Mouse (Mus musculus) left cerebral cortex, postnatal 4 days (tissue): Measurements from ENCODE around the gene Stk16. TPM values are rescaled to one million over a fixed set of nuclear protein-coding genes. Genes with fewer than 3 reads are reported as not detected.
A peak's percentile ranks its signal among the peaks of the same experiment; 100 is the strongest.
"Not testable (repeated sequence)": the region's sequence is repeated elsewhere in the genome, so short reads cannot be mapped to it uniquely, and the experiment has no call there.

ENCODE experiments used
- DNase-seq: peaks from one replicate; pipeline ENCODE4 v3.0.0-alpha.2; 2022
- intact Hi-C: fragments of 180-260 bp; cut with DNase I; formaldehyde crosslinking; loops from one replicate; pipeline ENCODE4 v1.15.1; 2025
- total RNA-seq, 2 experiments: library from RNA; stranded (reverse); gene quantifications; 2 replicates each; pipeline ENCODE4 v1.2.3; 2021

Gene Stk16
- total RNA-seq, 2 experiments from 2014 or later = 101 to 119 TPM

DNA sequence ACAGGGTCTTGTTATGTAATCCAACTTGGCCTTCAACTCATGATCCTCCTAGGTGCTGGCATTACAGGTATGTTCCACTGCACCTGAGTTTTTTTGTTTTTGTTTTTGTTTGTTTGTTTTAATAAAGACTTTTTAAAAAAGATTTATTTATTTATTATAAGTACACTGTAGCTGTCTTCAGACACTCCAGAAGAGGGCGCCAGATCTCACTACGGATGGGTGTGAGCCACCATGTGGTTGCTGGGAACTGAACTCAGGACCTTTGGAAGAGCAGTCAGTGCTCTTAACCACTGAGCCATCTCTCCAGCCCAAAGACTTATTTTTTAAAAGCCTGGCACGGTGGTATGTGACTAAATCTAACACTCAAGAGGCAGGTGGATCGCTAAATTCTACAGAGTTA, 21.9 kb downstream of the Stk16 start:
- DNase-seq, intact Hi-C loops: not testable (repeated sequence)

GRCm38 (mm10) chr1:75234606-75235005, 24.0 kb downstream of the Stk16 start:
- intact Hi-C loops = no loop called here
- peak; percentile 85 for DNase-seq

GRCm38 (mm10) chr1:75236117-75237050, 25.7 kb downstream of the Stk16 start, which contains the start of gene Dnajb2:
Gene Dnajb2 (plus strand): TSS chr1:75236406.
- DNase-seq = peak; percentile 77
- intact Hi-C loops = no loop called here

- intact Hi-C loops = no loop called here
Measured at GRCm38 (mm10) chr1:75239591-75239990, 29.0 kb downstream of the Stk16 start.

DNA sequence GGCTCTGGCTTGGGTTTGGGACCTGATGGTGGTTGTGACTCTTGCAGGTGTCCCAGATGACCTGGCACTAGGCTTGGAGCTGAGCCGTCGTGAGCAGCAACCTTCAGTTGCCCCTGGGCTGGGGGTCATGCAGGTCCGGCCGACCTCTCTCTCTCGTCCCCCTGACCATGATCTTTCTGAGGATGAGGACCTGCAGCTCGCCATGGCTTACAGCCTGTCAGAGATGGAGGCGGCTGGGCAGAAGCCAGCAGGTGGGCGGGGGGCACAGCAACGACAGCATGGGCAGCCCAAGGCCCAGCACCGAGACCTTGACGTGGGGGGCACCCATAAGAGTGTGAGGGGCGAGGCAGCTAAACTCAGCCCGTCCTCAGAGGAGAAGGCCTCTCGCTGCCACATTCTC, 32.8 kb downstream of the Stk16 start:
- intact Hi-C loops = no loop called here
- DNase-seq = no peak

More at GRCm38 (mm10) chr1:75239591-75239990, 29.0 kb downstream of the Stk16 start:
- no peak for DNase-seq

DNA sequence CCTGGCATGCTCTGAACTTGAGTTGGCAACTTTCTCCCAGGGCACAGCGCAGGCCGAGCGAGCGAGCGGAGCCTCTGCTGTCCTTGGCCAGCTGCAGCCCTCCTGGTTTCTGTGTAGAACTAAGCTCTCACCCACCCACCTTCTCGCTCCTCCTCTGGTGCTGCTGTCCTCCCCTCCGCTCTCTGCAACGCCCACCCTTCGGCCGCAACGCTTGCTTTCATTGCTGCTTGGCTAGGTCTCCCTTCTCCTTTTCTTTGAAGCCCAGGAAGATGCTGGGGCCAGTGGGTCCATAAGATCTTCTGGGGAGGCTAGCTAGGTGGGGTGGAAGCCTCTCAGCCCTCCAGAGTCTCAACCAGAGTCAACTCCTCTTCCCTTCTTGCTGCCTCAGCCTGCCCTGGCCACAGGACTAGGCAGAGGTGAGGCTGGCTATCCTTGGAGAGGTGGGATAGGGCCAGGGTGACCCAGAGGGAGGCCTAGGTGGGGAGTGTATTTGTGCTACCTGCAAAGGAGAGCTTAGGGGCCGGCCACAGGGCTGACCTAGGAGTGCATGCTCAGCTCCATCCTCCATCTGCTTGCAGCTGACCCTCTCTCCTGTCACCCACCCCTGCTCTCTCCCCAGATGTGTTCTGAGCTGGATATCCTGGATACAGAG, 33.7 kb downstream of the Stk16 start:
- no peak for DNase-seq

DNA sequence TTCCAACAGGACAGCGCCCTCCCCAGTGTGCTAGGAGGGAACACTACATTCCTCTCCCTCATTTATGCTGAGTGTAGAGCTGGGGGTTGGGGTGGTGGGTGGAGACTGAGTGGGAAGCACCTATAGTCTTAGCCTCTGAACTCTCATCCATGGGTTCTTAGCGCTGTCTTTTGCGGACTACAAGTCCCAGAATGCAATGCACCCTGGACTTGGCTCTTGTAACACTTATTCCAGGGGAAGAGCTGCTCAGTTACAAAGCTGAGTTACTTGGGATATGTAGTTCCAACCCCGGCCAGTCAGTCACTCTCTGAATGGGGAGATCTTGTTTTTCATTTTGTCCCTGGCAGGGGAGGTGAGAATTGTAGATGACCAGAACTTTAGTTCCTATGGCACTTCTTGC, 34.2 kb downstream of the Stk16 start:
- peak; percentile 46 for DNase-seq
- intact Hi-C loops = no loop called here

More for the DNA sequence above, 33.7 kb downstream of the Stk16 start:
- intact Hi-C loops = no loop called here

DNA sequence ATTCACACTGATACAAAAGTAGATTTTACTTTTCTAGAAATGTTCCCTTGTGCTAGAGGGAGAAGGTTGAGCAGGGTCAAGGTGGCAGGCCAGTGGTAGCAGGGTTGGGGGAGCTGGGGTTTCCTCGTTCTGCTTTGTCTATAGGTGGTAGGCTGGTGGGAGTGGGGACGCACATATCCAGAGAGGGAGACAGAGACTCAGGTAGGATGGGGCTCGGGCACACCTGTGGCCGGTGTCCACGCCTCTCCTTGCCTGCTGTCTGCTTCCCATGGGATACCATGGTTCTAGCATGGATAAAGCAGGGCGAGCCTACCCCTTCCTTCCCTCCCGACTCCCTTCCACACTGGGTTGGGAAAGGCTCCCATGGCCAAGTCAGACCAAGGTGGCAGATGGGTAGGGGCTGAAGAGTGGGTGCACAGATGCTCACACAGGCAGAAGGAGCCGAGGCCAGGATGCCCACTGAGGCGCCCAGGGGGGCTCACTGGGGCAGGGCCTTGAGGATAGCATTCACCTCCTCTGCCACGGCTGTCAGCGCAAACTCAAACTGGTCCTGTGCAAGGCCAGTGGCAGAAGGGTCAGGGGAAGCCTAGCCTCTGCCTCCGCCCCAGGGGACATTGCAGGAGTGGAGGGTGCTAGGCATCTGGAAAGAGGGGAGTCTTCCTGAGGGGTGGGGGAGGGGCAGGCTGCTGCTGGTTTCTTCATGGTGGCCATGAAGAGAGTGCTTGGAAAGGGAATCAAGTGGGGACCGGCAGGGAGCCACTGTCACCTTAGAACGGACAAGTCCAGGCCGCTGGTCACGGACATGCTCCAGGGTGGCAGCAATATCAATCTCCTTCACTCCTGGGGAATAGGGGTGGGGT, 36.7 kb downstream of the Stk16 start:
- intact Hi-C loops = no loop called here
- no peak for DNase-seq

- intact Hi-C loops = no loop called here
Measured at GRCm38 (mm10) chr1:75248041-75248772, 37.6 kb downstream of the Stk16 start.

GRCm38 (mm10) chr1:75250498-75250897, 39.9 kb downstream of the Stk16 start:
- DNase-seq = peak; percentile 72
- intact Hi-C loops = no loop called here

More at GRCm38 (mm10) chr1:75248041-75248772, 37.6 kb downstream of the Stk16 start:
- no peak for DNase-seq

DNA sequence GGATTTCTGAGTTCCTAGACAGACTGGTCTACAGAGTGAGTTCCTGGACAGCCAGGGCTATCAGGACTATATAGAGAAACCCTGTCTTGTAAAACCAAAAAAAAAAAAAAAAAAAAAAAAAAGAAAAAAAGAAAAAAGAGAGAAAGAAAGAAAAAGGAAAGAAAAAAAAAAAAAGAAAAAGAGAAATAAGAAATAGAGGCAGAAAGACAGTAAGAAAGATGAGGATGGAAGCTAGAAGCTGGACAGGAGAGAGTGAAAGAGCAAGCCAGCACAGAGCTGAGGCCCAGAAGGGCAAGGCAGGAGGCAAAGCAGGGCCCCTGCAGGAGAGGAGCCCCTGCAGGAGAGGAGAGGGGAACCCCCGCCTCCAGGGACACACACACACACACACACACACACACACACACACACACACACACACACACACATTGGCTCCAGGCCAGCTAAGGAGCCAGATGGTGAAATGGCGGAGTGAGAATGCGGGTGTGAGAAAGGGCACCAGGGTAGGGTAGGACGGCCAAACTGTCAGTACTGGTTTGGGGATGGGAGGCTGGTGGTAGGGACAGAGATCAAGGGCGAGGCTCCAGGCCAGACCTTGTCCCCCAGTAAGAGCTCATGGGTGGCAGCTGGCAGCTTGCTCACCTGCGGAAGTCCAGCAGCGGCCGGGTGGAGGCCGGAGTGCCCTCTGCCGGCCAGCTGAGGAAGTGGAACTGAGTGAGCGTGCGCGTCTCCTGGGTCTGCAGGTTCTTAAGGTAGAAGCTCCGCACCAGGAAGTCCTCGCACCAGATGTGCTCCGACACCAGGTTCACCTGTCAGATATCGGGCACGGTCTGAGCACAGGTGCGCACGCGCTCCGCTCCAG, 40.7 kb downstream of the Stk16 start:
- intact Hi-C loops = no loop called here
- peak; percentile 58 for DNase-seq

GRCm38 (mm10) chr1:75252308-75252707, 41.7 kb downstream of the Stk16 start:
- intact Hi-C loops = no loop called here
- DNase-seq = no peak

DNA sequence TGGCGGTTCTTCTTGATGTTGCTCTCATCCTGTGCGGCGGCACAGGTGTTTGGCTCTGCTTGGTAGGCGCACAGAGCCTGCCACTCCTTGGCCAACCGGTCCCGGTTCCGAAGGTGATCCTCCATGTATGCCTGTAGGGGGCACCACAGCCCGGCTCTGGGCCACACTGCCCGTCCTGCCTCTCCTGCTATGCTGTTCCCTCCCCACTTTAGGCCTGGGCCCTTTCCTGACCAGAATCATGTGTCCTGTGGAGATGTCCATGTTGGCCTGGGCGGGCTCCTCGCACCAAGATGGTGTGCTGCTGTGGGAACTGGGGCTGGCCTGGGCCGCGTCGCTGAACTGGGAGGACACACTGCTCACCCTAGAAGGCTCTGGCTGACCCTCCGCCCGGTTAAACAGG, 42.4 kb downstream of the Stk16 start:
- intact Hi-C loops = no loop called here

GRCm38 (mm10) chr1:75253849-75254624, 43.4 kb downstream of the Stk16 start:
- intact Hi-C loops = no loop called here
- DNase-seq = peak; percentile 81

More for the DNA sequence above, 42.4 kb downstream of the Stk16 start:
- DNase-seq = no peak

DNA sequence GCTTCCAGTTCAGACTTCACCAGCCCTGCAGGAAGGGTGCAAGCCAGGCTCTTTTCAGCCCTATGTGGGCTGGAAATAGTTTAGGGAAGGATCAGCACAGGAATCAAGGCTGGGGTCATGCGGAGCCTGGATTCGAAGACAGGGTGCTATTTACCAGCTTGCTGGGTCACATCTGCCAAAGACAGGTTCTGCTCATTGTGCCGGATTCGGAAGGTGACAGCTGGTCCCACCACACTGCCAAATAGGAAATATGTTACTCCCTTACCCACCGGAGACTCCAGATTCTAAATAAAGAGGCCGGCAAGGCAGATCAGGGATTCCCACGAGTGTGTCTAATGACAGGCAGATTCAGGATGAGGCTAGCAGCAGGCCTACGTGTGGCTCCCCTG, 44.0 kb downstream of the Stk16 start:
- intact Hi-C loops = no loop called here
- DNase-seq = no peak

DNA sequence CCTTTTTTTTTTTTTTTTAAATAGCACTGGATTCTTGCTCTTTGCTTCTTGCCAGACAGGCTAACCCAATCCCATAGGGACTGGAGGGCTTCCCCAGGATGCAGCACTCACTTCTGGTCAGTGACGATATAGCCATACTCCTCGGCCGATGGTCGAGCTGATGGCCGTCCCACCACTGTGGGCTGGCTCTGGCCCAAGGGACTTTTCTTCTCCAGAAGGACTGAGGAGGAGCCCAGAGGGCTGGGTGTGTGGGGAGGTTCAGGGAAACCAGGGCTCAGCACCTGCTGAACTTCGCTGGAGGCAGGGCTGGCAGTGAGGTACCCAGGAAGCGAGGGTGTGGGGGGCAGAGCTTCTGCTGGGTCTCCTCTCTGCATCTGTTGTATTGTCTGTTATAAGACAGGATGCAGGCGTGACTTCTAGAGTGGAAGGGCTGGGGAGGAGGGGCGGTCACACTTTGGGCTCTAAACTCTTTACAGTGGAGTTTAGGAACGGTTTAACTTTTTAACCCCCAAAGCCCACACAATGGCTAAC, 44.9 kb downstream of the Stk16 start:
- intact Hi-C loops = no loop called here
- no peak for DNase-seq

GRCm38 (mm10) chr1:75261278-75261677, 50.6 kb downstream of the Stk16 start:
- no peak for DNase-seq
- intact Hi-C loops = no loop called here
